Mouse (Mus musculus) bone marrow macrophage, adult 2 months (primary cell): Measurements from ENCODE around the gene Mettl7a2.
"Not testable (repeated sequence)": the region's sequence is repeated elsewhere in the genome, so short reads cannot be mapped to it uniquely, and the experiment has no call there.

Source experiments
- CTCF ChIP-seq: IDR thresholded peaks from 2 replicates; pipeline ENCODE4 v1.5.1; 2012; ENCODE audit warnings: low read depth, mild to moderate bottlenecking, low read length, moderate library complexity
- POLR2A ChIP-seq: IDR thresholded peaks from 2 replicates; pipeline ENCODE4 v1.6.1; 2012; ENCODE audit warnings: mild to moderate bottlenecking, low read depth, low read length, borderline replicate concordance

DNA sequence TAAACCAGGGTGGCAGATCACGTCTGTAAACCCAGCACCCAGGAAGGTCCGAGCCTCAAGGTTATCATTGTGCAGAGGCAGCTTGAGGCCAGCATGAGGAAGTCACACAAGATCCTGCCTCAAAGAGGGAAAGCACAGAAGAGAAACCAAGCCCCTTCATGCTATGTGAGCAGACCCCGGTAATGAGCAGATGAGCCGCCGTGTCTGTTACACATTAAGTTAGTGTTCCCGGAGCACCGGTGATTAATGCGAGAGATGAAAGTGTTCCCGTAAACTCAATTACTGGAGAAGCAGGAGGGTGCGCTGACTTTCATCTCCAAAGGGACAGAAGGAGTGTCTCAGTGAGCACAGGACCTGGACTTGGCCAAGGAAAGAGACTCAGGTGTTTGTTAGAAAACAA lies 23.7 kb upstream of the Mettl7a2 start:
- not testable (repeated sequence) for TF ChIP-seq CTCF, POLR2A
